Mouse (Mus musculus): ENCODE results near the gene Baiap2l1. TPM values are rescaled to one million over a fixed set of nuclear protein-coding genes. Genes with fewer than 3 reads are reported as not detected.

The Baiap2l1 gene
- polyA plus RNA-seq, 1 experiment from 2014 or later, result 25.3 TPM

DNA sequence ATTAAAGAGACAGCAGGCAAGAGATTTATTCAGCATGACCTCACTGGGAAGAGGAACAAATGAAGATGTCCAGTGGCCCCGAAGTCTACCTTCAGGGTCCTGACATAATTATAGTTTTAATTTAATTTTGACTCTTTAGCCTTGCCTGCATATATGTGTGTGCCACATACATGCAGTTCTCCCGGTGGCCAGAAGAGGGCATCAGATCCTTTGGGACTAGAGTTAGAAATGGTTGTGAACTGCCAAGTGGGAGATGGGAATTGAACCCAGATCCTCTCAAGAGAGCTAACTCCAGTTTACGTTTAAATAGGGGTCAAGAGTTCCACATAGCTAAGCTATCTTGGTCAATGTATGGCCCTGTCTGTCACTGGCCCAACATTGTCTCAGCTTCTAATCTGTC lies 108.0 kb downstream of the Baiap2l1 start:
- peak; percentile 60 for TF ChIP-seq CTCF (IDR thresholded peaks at IDR 0.05; ENCODE audit: low read depth)
- TF ChIP-seq EP300 (optimal IDR thresholded peaks at IDR 0.05), result no peak
- Histone ChIP-seq H3K27ac (replicated peaks) (0 out of 2 replicates have a peak overlapping the region, but pooled peaks have one; percentile 1), H3K27me3 (ENCODE audit: control insufficient read depth, insufficient read depth, low read length) (no peaks in the 10 kb centered on the region), H3K9ac (ENCODE audit: low read length) (no peak overlapping the region), H3K36me3 (ENCODE audit: control insufficient read depth, insufficient read depth, low read length) (no peaks in the 10 kb centered on the region), H3K4me3 (ENCODE audit: low read depth, low read length) (no peak overlapping the region), H3K4me1 (replicated peaks; ENCODE audit: control insufficient read depth, insufficient read depth) (no peaks in the 10 kb centered on the region), H3K9me3 (ENCODE audit: control insufficient read depth, low read length) (no peaks in the 10 kb centered on the region), H3K4me2 (replicated peaks; ENCODE audit: low read depth) (no peak overlapping the region)
- DNase-seq (ENCODE audit: low spot score) (no peak), ATAC-seq (ENCODE audit: low FRiP score, low TSS enrichment) (no peak)
- WGBS, result 83% methylated on average over 3 of the region's 3 CpGs

DNA sequence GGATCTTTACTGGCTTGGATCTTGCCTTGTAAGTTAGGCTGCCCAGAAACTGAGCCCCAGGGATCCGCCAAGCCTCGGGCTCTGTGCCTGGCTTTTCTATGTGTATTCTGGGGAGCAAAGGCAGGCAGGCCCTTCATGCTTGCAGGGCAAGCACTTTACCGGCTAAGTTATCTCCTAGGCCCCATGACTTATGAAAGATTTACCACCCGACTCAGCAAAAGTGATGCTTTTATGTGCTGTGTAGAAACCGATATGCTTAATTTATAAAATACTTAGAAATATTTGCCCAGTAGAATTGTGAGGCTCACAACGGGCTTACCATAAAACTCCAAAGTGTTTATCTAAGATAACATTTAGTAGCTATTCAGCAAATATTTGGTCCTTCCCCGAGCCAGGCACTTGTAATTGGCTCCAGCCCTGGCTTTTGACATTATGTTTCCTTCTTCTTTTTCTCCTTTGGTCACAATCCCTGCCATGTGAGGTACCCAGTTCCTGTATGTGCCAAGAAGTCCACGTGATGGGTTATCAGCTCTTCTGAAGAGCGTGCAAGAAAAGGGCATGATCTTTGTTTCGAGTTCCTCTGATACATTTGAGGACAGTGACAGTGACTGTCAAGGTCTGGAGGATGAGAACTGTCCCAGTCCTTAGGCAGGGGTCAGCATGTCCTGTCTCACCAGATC lies 109.9 kb downstream of the Baiap2l1 start:
- ATAC-seq (ENCODE audit: low FRiP score, low TSS enrichment), result peak; percentile 79
- peak overlapping the region; percentile 83 for H3K27ac ChIP-seq (replicated peaks)

GRCm38 (mm10) chr5:144247307-144247706 lies 110.6 kb downstream of the Baiap2l1 start:
- no peaks in the 10 kb centered on the region for H3K36me3 ChIP-seq (ENCODE audit: control insufficient read depth, insufficient read depth, low read length)
- no peaks in the 10 kb centered on the region for H3K27me3 ChIP-seq (ENCODE audit: control insufficient read depth, insufficient read depth, low read length)
- H3K27ac ChIP-seq (replicated peaks), result peak overlapping the region; percentile 83
- TF ChIP-seq CTCF (IDR thresholded peaks at IDR 0.05; ENCODE audit: low read depth), result no peak
- no peak for TF ChIP-seq EP300 (optimal IDR thresholded peaks at IDR 0.05)
- H3K9ac ChIP-seq (ENCODE audit: low read length), result no peak overlapping the region
- 59% methylated on average over 10 of the region's 10 CpGs for WGBS
- no peaks in the 10 kb centered on the region for H3K9me3 ChIP-seq (ENCODE audit: control insufficient read depth, low read length)
- peak; percentile 65 for DNase-seq (ENCODE audit: low spot score)
- H3K4me3 ChIP-seq (ENCODE audit: low read depth, low read length), result no peak overlapping the region
- peak; percentile 69 for ATAC-seq (ENCODE audit: low FRiP score, low TSS enrichment)
- no peaks in the 10 kb centered on the region for H3K4me1 ChIP-seq (replicated peaks; ENCODE audit: control insufficient read depth, insufficient read depth)
- no peak overlapping the region for H3K4me2 ChIP-seq (replicated peaks; ENCODE audit: low read depth)

More for the DNA sequence above, 109.9 kb downstream of the Baiap2l1 start:
- Histone ChIP-seq H3K4me2 (replicated peaks; ENCODE audit: low read depth) (no peak overlapping the region), H3K4me3 (ENCODE audit: low read depth, low read length) (no peak overlapping the region), H3K36me3 (ENCODE audit: control insufficient read depth, insufficient read depth, low read length) (no peaks in the 10 kb centered on the region), H3K4me1 (replicated peaks; ENCODE audit: control insufficient read depth, insufficient read depth) (no peaks in the 10 kb centered on the region), H3K9me3 (ENCODE audit: control insufficient read depth, low read length) (no peaks in the 10 kb centered on the region), H3K9ac (ENCODE audit: low read length) (no peak overlapping the region), H3K27me3 (ENCODE audit: control insufficient read depth, insufficient read depth, low read length) (no peaks in the 10 kb centered on the region)
- no peak for TF ChIP-seq EP300 (optimal IDR thresholded peaks at IDR 0.05)
- 29% methylated on average over 10 of the region's 10 CpGs for WGBS
- peak; percentile 82 for DNase-seq (ENCODE audit: low spot score)

- peak; percentile 71 for DNase-seq (ENCODE audit: low spot score)
- no peak for TF ChIP-seq CTCF (IDR thresholded peaks at IDR 0.05; ENCODE audit: low read depth)
- TF ChIP-seq EP300 (optimal IDR thresholded peaks at IDR 0.05), result no peak
- H3K27ac ChIP-seq (replicated peaks), result peak overlapping the region; percentile 83
- 44% methylated on average over 7 of the region's 7 CpGs for WGBS
- no peaks in the 10 kb centered on the region for H3K36me3 ChIP-seq (ENCODE audit: control insufficient read depth, insufficient read depth, low read length)
- H3K4me2 ChIP-seq (replicated peaks; ENCODE audit: low read depth), result no peak overlapping the region
- no peaks in the 10 kb centered on the region for H3K9me3 ChIP-seq (ENCODE audit: control insufficient read depth, low read length)
- no peaks in the 10 kb centered on the region for H3K27me3 ChIP-seq (ENCODE audit: control insufficient read depth, insufficient read depth, low read length)
- H3K4me3 ChIP-seq (ENCODE audit: low read depth, low read length), result no peak overlapping the region
- no peak for ATAC-seq (ENCODE audit: low FRiP score, low TSS enrichment)
- H3K4me1 ChIP-seq (replicated peaks; ENCODE audit: control insufficient read depth, insufficient read depth), result no peaks in the 10 kb centered on the region
- no peak overlapping the region for H3K9ac ChIP-seq (ENCODE audit: low read length)
Observed at GRCm38 (mm10) chr5:144246669-144247068, 111.2 kb downstream of the Baiap2l1 start.

GRCm38 (mm10) chr5:144245592-144245991 lies 112.3 kb downstream of the Baiap2l1 start:
- no peak for ATAC-seq (ENCODE audit: low FRiP score, low TSS enrichment)
- 72% methylated on average over 2 of the region's 2 CpGs for WGBS
- H3K4me1 ChIP-seq (replicated peaks; ENCODE audit: control insufficient read depth, insufficient read depth), result no peaks in the 10 kb centered on the region
- no peak overlapping the region for H3K4me3 ChIP-seq (ENCODE audit: low read depth, low read length)
- no peak for TF ChIP-seq CTCF (IDR thresholded peaks at IDR 0.05; ENCODE audit: low read depth)
- TF ChIP-seq EP300 (optimal IDR thresholded peaks at IDR 0.05), result no peak
- H3K27ac ChIP-seq (replicated peaks), result no peak overlapping the region
- no peak overlapping the region for H3K9ac ChIP-seq (ENCODE audit: low read length)
- no peaks in the 10 kb centered on the region for H3K9me3 ChIP-seq (ENCODE audit: control insufficient read depth, low read length)
- no peaks in the 10 kb centered on the region for H3K27me3 ChIP-seq (ENCODE audit: control insufficient read depth, insufficient read depth, low read length)
- no peak for DNase-seq (ENCODE audit: low spot score)
- H3K36me3 ChIP-seq (ENCODE audit: control insufficient read depth, insufficient read depth, low read length), result no peaks in the 10 kb centered on the region
- H3K4me2 ChIP-seq (replicated peaks; ENCODE audit: low read depth), result no peak overlapping the region

GRCm38 (mm10) chr5:144243901-144244487 lies 113.9 kb downstream of the Baiap2l1 start, which contains the start of gene Bri3:
Bri3 (plus strand) TSS chr5:144244437.
- H3K9me3 ChIP-seq (ENCODE audit: control insufficient read depth, low read length), result no peaks in the 10 kb centered on the region
- no peaks in the 10 kb centered on the region for H3K36me3 ChIP-seq (ENCODE audit: control insufficient read depth, insufficient read depth, low read length)
- no peak within 1 kb of the TSS for H3K4me2 ChIP-seq (replicated peaks; ENCODE audit: low read depth)
- DNase-seq (ENCODE audit: low spot score) (no peak), ATAC-seq (ENCODE audit: low FRiP score, low TSS enrichment) (no peak)
- no peak for TF ChIP-seq CTCF (IDR thresholded peaks at IDR 0.05; ENCODE audit: low read depth)
- no peak for TF ChIP-seq EP300 (optimal IDR thresholded peaks at IDR 0.05)
- no peaks in the 10 kb centered on the region for H3K4me1 ChIP-seq (replicated peaks; ENCODE audit: control insufficient read depth, insufficient read depth)
- WGBS, result 88% methylated on average over 7 of the region's 7 CpGs
- no peak within 1 kb of the TSS for H3K9ac ChIP-seq (ENCODE audit: low read length)
- H3K27me3 ChIP-seq (ENCODE audit: control insufficient read depth, insufficient read depth, low read length), result no peaks in the 10 kb centered on the region
- no peak within 1 kb of the TSS for H3K27ac ChIP-seq (replicated peaks)
- H3K4me3 ChIP-seq (ENCODE audit: low read depth, low read length), result no peak within 1 kb of the TSS
